10 mouse cellular contexts compared by ENCODE assay signal in genomic region chr8:113847606-113848080, GRCm38 (mm10). TPM values are rescaled to one million over a fixed set of nuclear protein-coding genes. Genes with fewer than 3 reads are reported as not detected.
A peak's percentile ranks its signal among the peaks of the same experiment; 100 is the strongest.
DNase-seq lines count a peak whose midpoint lies in the region; ATAC-seq and TF ChIP-seq lines count a peak whose summit lies in the region.
"Had no signal": no experiment of that assay in that cellular context is flagged by ENCODE, and none has a peak within 500 bp of the region (broad histone marks: within the 10 kb centered on the region; RNA-seq: fewer than 3 reads in every experiment).

No protein-coding gene starts in this region.

- peaks cover 6% of the 10 kb centered on the region; the same call in 1 of the 2 replicates for H3K4me1 ChIP-seq in E14TG2a.4 (replicated peaks; ENCODE audit: low read depth, low read length)
- H3K4me1 ChIP-seq in forebrain, embryonic 13.5 days = peaks cover 35% of the 10 kb centered on the region
- H3K4me1 ChIP-seq in limb, embryonic 14.5 days (ENCODE audit: control insufficient read depth, insufficient read depth, low read length) = peaks cover 10% of the 10 kb centered on the region; the same call in 1 of the 2 replicates

- peak overlapping the region; percentile 65 for H3K4me3 ChIP-seq in gastrocnemius, adult 2 months
- peak overlapping the region; percentile 82 for H3K4me3 ChIP-seq in E14TG2a.4 (replicated peaks; ENCODE audit: low read length)
- H3K4me3 ChIP-seq in forebrain, embryonic 13.5 days = peak overlapping the region; percentile 71
- peak overlapping the region; percentile 46 for H3K4me3 ChIP-seq in limb, embryonic 14.5 days (replicated peaks; ENCODE audit: low read length)

- H3K9me3 ChIP-seq in E14TG2a.4 (ENCODE audit: low read length) = no peaks in the 10 kb centered on the region
- no peaks in the 10 kb centered on the region for H3K9me3 ChIP-seq in forebrain, embryonic 13.5 days (replicated peaks)
- H3K9me3 ChIP-seq in limb, embryonic 14.5 days (ENCODE audit: control insufficient read depth, low read length) = no peaks in the 10 kb centered on the region

- peaks cover 62% of the 10 kb centered on the region for H3K27me3 ChIP-seq in E14TG2a.4 (ENCODE audit: insufficient read depth, low read length)
- peaks cover 10% of the 10 kb centered on the region for H3K27me3 ChIP-seq in forebrain, embryonic 13.5 days
- peaks cover 57% of the 10 kb centered on the region for H3K27me3 ChIP-seq in limb, embryonic 14.5 days (ENCODE audit: control insufficient read depth, insufficient read depth, low read length)

- H3K9ac ChIP-seq in forebrain, embryonic 13.5 days = peak overlapping the region; percentile 86
- no peak overlapping the region for H3K9ac ChIP-seq in limb, embryonic 14.5 days (ENCODE audit: low read depth, low read length, severe bottlenecking)

- ATAC-seq in forebrain, embryonic 13.5 days = no peak
- ATAC-seq in limb, embryonic 14.5 days (ENCODE audit: low FRiP score, low read depth) = no peak
- ATAC-seq in frontal cortex, adult (ENCODE audit: low TSS enrichment) = no peak

- no peaks in the 10 kb centered on the region for H3K36me3 ChIP-seq in E14TG2a.4 (ENCODE audit: insufficient read depth, low read length)
- no peaks in the 10 kb centered on the region for H3K36me3 ChIP-seq in forebrain, embryonic 13.5 days (ENCODE audit: poor library complexity, severe bottlenecking)
- H3K36me3 ChIP-seq in limb, embryonic 14.5 days (ENCODE audit: control insufficient read depth, insufficient read depth, low read length) = no peaks in the 10 kb centered on the region

- no peak for TF ChIP-seq CTCF in gastrocnemius, adult 2 months (IDR thresholded peaks at IDR 0.05)
- no peak for TF ChIP-seq CTCF in E14TG2a.4 (conservative IDR thresholded peaks at IDR 0.05; ENCODE audit: low read length)

- TF ChIP-seq POLR2A in limb, embryonic 14.5 days (IDR thresholded peaks at IDR 0.05; ENCODE audit: borderline replicate concordance, extremely low read depth, insufficient read depth, insufficient read length) = no peak

- H3K4me2 ChIP-seq in forebrain, embryonic 13.5 days = peak overlapping the region; percentile 99
- peak overlapping the region; percentile 90 for H3K4me2 ChIP-seq in limb, embryonic 14.5 days (replicated peaks; ENCODE audit: low read depth, low read length, severe bottlenecking)

- H3K27ac ChIP-seq in gastrocnemius, adult 2 months = no peak overlapping the region
- H3K27ac ChIP-seq in forebrain, embryonic 13.5 days = peak overlapping the region; percentile 79
- no peak overlapping the region for H3K27ac ChIP-seq in limb, embryonic 14.5 days (replicated peaks; ENCODE audit: low read depth, low read length)

- whole genome bisulfite sequencing in forebrain, embryonic 13.5 days = 19% methylated on average over 12 of the region's 12 CpGs
- 18% methylated on average over 12 of the region's 12 CpGs for WGBS in limb, embryonic 14.5 days

- DNase-seq in gastrocnemius, adult 2 months = no peak
- DNase-seq in gastrocnemius, adult 8-10 months (ENCODE audit: low spot score in 2 of 2) = no peak
- no peak for DNase-seq in limb, embryonic 14.5 days (ENCODE audit: low spot score)
- no peak for DNase-seq in thymus, postnatal 4 days
- DNase-seq in left cerebral cortex, adult 18-20 months (ENCODE audit: low spot score in 2 of 2) = no peak
- DNase-seq: kidney, adult 9 months; thymus, adult 2 months had no signal

- intact Hi-C loops in gastrocnemius, adult 2 months (cut with DNase I) = no loop called here

RNA-seq across cellular contexts. Expression of gene Adamts18, which starts 0.9 kb away (rescaled TPM):
- under 1 TPM; 0.03 to 0.15 TPM for total RNA-seq in gastrocnemius, adult 2 months (2021)
- under 1 TPM in 3 of 4 experiments, not detected in 1; 0.09 to 0.17 (median 0.13) TPM for total RNA-seq in gastrocnemius, adult 8-10 months (2022)
- 8.3 and 14.3 TPM in 2 replicates for polyA plus RNA-seq in forebrain, embryonic 13.5 days (2015; fragmentation: Nextera tagmentation; extraction: Ambion mirVana)
- 2.6 and 2.7 TPM in 2 replicates for polyA plus RNA-seq in limb, embryonic 14.5 days (2012; rRNA removed)
- 3.1 and 4.1 TPM in 2 replicates for polyA plus RNA-seq in limb, embryonic 14.5 days (2014; fragmentation: Nextera tagmentation; extraction: Ambion mirVana)
- total RNA-seq in left cerebral cortex, adult 18-20 months (2021) = 1 to 10 TPM; 1.6 TPM
